ENCODE assay signal across 8 mouse cellular contexts in genomic region chr8:123982826-123983400, GRCm38 (mm10). TPM values are rescaled to one million over a fixed set of nuclear protein-coding genes. Genes with fewer than 3 reads are reported as not detected.
DNase-seq lines count a peak whose midpoint lies in the region; ATAC-seq lines count a peak whose summit lies in the region.

Abcb10 (minus strand) TSS chr8:123983122.

- H3K4me2 ChIP-seq in forebrain, embryonic 14.5 days (ENCODE audit: low read length): peak within 1 kb of the TSS; percentile 94
- peak within 1 kb of the TSS; percentile 83 for H3K4me2 ChIP-seq in liver, embryonic 15.5 days
- peak within 1 kb of the TSS; percentile 93 for H3K4me2 ChIP-seq in neural tube, embryonic 11.5 days (ENCODE audit: low read depth)
- peak within 1 kb of the TSS; percentile 78 for H3K4me2 ChIP-seq in stomach, embryonic 16.5 days (ENCODE audit: low read depth, low read length)

- no peaks in the 10 kb centered on the region for H3K9me3 ChIP-seq in forebrain, embryonic 14.5 days (replicated peaks; ENCODE audit: control insufficient read depth, low read length)
- H3K9me3 ChIP-seq in liver, embryonic 15.5 days (replicated peaks): no peaks in the 10 kb centered on the region
- H3K9me3 ChIP-seq in neural tube, embryonic 11.5 days (ENCODE audit: control insufficient read depth, low read length): no peaks in the 10 kb centered on the region
- no peaks in the 10 kb centered on the region for H3K9me3 ChIP-seq in stomach, embryonic 16.5 days (replicated peaks; ENCODE audit: control insufficient read depth, low read length)

- WGBS in forebrain, embryonic 14.5 days: under 1% methylated on average over 44 of the region's 56 CpGs
- under 1% methylated on average over 50 of the region's 56 CpGs for WGBS in liver, embryonic 15.5 days (ENCODE audit: insufficient replicate concordance)
- under 1% methylated on average over 39 of the region's 56 CpGs for WGBS in neural tube, embryonic 11.5 days
- WGBS in stomach, embryonic 16.5 days: under 1% methylated on average over 51 of the region's 56 CpGs

- peak within 1 kb of the TSS; percentile 83 for H3K9ac ChIP-seq in forebrain, embryonic 14.5 days (ENCODE audit: low read length)
- peak within 1 kb of the TSS; percentile 100 for H3K9ac ChIP-seq in liver, embryonic 15.5 days
- H3K9ac ChIP-seq in neural tube, embryonic 11.5 days (ENCODE audit: low read length): peak within 1 kb of the TSS; percentile 75
- H3K9ac ChIP-seq in stomach, embryonic 16.5 days (ENCODE audit: low read length): peak within 1 kb of the TSS; percentile 92

- H3K4me1 ChIP-seq in forebrain, embryonic 14.5 days (ENCODE audit: control insufficient read depth, insufficient read depth, low read length): peaks cover 10% of the 10 kb centered on the region
- peaks cover 74% of the 10 kb centered on the region for H3K4me1 ChIP-seq in liver, embryonic 15.5 days (replicated peaks)
- H3K4me1 ChIP-seq in neural tube, embryonic 11.5 days (ENCODE audit: control insufficient read depth, insufficient read depth, low read length): peaks cover 3% of the 10 kb centered on the region; the same call in 1 of the 2 replicates
- peaks cover 25% of the 10 kb centered on the region for H3K4me1 ChIP-seq in stomach, embryonic 16.5 days (ENCODE audit: control insufficient read depth, insufficient read depth, low read length)

- intact Hi-C loops in heart, postnatal 10 days (cut with DNase I): loop anchor here (2.0 kb wide), 2 partner anchors 32 to 38 kb away; partner anchors contain the start of genes Taf5l and Urb2

- peak; percentile 87 for ATAC-seq in forebrain, embryonic 14.5 days
- peak; percentile 83 for ATAC-seq in liver, embryonic 15.5 days (ENCODE audit: insufficient read depth)
- ATAC-seq in neural tube, embryonic 11.5 days (ENCODE audit: insufficient read depth, low FRiP score, low TSS enrichment): peak; percentile 85
- ATAC-seq in stomach, embryonic 16.5 days (ENCODE audit: insufficient read depth, low FRiP score): peak; percentile 97

- no peaks in the 10 kb centered on the region for H3K36me3 ChIP-seq in forebrain, embryonic 14.5 days (ENCODE audit: control insufficient read depth, insufficient read depth, low read length)
- peaks cover 32% of the 10 kb centered on the region for H3K36me3 ChIP-seq in liver, embryonic 15.5 days (replicated peaks)
- no peaks in the 10 kb centered on the region for H3K36me3 ChIP-seq in neural tube, embryonic 11.5 days (ENCODE audit: control insufficient read depth, insufficient read depth, low read length)
- no peaks in the 10 kb centered on the region for H3K36me3 ChIP-seq in stomach, embryonic 16.5 days (ENCODE audit: control insufficient read depth, insufficient read depth, low read length)

- DNase-seq in ES-CJ7 (ENCODE audit: low read depth, low spot score): peak; percentile 95
- DNase-seq in cerebellum, adult 11 months: peak; percentile 88
- DNase-seq in forebrain, embryonic 14.5 days (ENCODE audit: low spot score): peak; percentile 74
- DNase-seq in heart, postnatal 10 days: peak; percentile 93 to 94
- DNase-seq in kidney, postnatal 4 days: peak; percentile 90 to 94
- peak; percentile 90 for DNase-seq in neural tube, embryonic 11.5 days (ENCODE audit: low spot score)

- peak within 1 kb of the TSS; percentile 60 for H3K4me3 ChIP-seq in forebrain, embryonic 14.5 days (ENCODE audit: low read depth, low read length)
- H3K4me3 ChIP-seq in liver, embryonic 15.5 days (replicated peaks): peak within 1 kb of the TSS; percentile 99
- peak within 1 kb of the TSS; percentile 78 for H3K4me3 ChIP-seq in neural tube, embryonic 11.5 days (ENCODE audit: low read depth, low read length)
- peak within 1 kb of the TSS; percentile 94 for H3K4me3 ChIP-seq in stomach, embryonic 16.5 days (replicated peaks; ENCODE audit: low read length)

- no peaks in the 10 kb centered on the region for H3K27me3 ChIP-seq in forebrain, embryonic 14.5 days (replicated peaks; ENCODE audit: control insufficient read depth, insufficient read depth, low read length)
- H3K27me3 ChIP-seq in liver, embryonic 15.5 days: no peaks in the 10 kb centered on the region
- H3K27me3 ChIP-seq in neural tube, embryonic 11.5 days (ENCODE audit: control insufficient read depth, insufficient read depth, low read length): no peaks in the 10 kb centered on the region
- H3K27me3 ChIP-seq in stomach, embryonic 16.5 days (ENCODE audit: control insufficient read depth, insufficient read depth, low read length): no peaks in the 10 kb centered on the region

- H3K27ac ChIP-seq in forebrain, embryonic 14.5 days (ENCODE audit: low read depth, low read length): 0 out of 2 replicates have a peak within 1 kb of the TSS, but pooled peaks have one; percentile 44
- H3K27ac ChIP-seq in liver, embryonic 15.5 days (replicated peaks): peak within 1 kb of the TSS; percentile 96
- peak within 1 kb of the TSS; percentile 74 for H3K27ac ChIP-seq in neural tube, embryonic 11.5 days (ENCODE audit: low read depth, low read length)
- peak within 1 kb of the TSS; percentile 94 for H3K27ac ChIP-seq in stomach, embryonic 16.5 days (ENCODE audit: low read length)

RNA-seq across cellular contexts. Expression of gene Abcb10, which starts in this region (rescaled TPM):
- 11.1 and 11.5 TPM in 2 replicates for polyA plus RNA-seq in forebrain, embryonic 14.5 days (2014; fragmentation: Nextera tagmentation; extraction: Ambion mirVana)
- total RNA-seq in heart, postnatal 10 days (2021): 10 to 100 TPM; 39.6 to 45.6 TPM
- 148 and 165 TPM in 2 replicates for polyA plus RNA-seq in liver, embryonic 15.5 days (2015; fragmentation: Nextera tagmentation; extraction: Ambion mirVana)
- 20.1 and 21.7 TPM in 2 replicates for polyA plus RNA-seq in neural tube, embryonic 11.5 days (2014; fragmentation: Nextera tagmentation; extraction: Ambion mirVana)
- 25.0 and 26.0 TPM in 2 replicates for polyA plus RNA-seq in stomach, embryonic 16.5 days (2015; fragmentation: Nextera tagmentation; extraction: Ambion mirVana)

Comparison
In these comparisons a context has a peak if more than half of its experiments do, and no peak if none do; other contexts are left out.
1. Peak in every context shown above with its lines: DNase-seq, ATAC-seq, H3K4me3 ChIP-seq and H3K27ac ChIP-seq.
2. H3K27ac ChIP-seq: peak in every context shown above with its lines; median percentile 96 in liver, embryonic 15.5 days; 94 in stomach, embryonic 16.5 days; 74 in neural tube, embryonic 11.5 days; 44 in forebrain, embryonic 14.5 days.